Mouse (Mus musculus) adrenal gland, postnatal 0 days (tissue): Measurements from ENCODE around the gene Bpnt1. TPM values are rescaled to one million over a fixed set of nuclear protein-coding genes. Genes with fewer than 3 reads are reported as not detected.

ENCODE experiments used
- microRNA-seq: library from miRNA; unstranded; fragments of <30 nt; microRNA quantifications from one replicate; pipeline ENCODE4, GENCODE M21; 2016; ENCODE audit warnings: borderline replicate concordance; ENCODE audit not compliant: insufficient number of aligned reads
- polyA plus RNA-seq: library from polyadenylated mRNA; unstranded; fragments of >200 nt; fragmentation: Nextera tagmentation; extraction: Ambion mirVana; gene quantifications from 2 replicates; pipeline ENCODE4 v1.2.1, GENCODE M21; 2015

The Bpnt1 gene
- 29.2 and 43.8 TPM in 2 replicates for polyA plus RNA-seq

GRCm38 (mm10) chr1:185331983-185332430 lies at the start of gene Bpnt1:
Bpnt1 (plus strand) TSS chr1:185332149.

DNA sequence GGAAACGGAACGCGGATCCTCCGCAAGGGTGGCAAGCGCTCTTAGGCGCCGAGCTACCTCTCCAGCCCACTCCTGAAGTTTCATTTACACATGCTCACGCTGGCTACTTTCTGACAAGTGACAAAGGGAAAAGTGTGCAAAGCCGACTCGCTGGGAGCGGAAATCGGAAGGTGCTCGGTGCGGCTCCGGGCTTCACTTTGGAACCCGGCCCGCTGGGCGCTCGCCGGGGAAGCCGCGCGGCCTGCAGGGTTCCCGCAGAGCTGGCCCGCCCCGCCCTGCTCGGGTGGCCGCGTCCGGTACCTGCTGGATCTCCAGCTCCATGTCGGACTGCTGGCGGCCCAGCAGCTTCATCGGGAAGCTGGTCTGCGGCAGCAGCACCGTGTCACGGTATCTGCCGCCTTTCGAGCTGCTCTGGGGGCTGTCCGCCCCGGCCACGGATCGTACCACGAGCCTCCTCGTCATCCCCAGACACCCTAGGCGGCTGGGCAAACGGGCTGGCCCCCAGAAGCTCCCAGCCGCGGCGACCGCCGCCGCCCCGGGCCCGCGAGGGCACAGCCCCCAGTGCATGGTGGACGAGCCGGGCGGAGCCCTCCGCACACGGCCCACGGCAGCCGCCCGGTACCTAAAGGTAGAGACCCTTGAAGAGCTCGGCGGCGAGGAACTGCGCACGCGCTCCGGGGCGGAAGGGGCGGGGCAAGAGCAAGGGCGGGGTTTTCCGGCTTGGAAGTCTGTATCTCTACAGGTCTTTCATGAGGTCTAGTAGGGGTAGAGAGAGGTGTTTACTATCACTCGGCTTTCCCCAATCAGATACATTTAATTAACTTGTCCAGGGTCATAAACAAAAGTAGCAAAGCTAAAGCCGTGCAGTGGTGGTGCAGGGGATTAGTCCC lies 3.0 kb upstream of the Bpnt1 start, which contains the start of gene Iars2:
Iars2 (minus strand) TSS at position 676 of the 890 bp plus-strand sequence.

DNA sequence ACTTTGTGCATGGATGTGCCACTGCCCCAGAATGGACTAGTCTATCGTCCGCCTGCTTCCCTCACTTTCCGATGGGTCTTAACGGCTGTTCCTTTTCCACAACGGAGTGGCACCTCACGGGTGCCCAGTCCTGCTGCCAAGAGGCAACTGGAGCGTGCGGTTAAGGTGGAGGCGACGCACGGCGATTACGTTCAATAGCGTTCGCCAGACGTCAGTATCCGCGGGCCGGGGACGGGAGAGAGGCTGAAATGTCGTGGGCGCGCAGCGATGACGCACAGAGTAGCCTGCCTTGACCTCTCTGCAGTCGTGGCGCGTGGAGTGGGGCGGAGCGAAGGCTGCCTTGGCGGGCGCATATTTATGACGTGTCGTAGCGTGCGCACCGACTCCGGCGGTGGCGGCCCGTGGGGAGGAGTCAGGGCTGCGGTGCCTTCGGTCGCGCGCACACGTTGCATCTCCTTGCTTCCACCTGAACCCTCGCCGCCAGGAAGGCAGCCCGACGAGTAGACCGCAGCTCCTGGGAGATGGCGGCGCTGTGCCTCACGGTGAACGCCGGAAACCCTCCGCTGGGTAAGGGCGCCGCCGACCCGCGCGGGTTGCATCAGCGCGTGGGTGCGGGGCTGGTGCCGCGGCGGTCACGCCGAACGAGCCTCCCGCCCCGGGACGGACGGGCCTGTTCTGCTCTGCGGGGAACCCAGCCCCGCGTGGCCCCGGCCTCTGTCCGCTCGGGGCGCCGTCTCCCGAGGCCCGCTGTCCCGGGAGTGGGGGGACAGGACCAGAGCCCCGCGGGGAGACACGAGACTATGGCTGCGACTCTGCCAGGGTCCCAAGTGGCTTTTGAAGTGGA lies 30.9 kb downstream of the Bpnt1 start, which contains the start of gene Eprs:
Eprs (plus strand) TSS at position 368 of the 844 bp plus-strand sequence.

Small RNAs within 50 kb of the gene (microRNA-seq; reads per million reads assigned to microRNA genes)
- gene Mir194-1 (3.2 reads per million), gene Mir215 (27.7 reads per million, percentile 28 among the genes with 10 or more reads in this experiment)

Other genes starting within 250 kb of the Bpnt1 start
- gene Rab3gap2, start 128.0 kb upstream of the Bpnt1 start, polyA plus RNA-seq: 14.2 and 19.1 TPM in 2 replicates
- gene Iars2, start 2.8 kb upstream of the Bpnt1 start, polyA plus RNA-seq: 25.5 and 56.2 TPM in 2 replicates
- 53.7 and 77.0 TPM in 2 replicates for gene Eprs, start 30.9 kb downstream of the Bpnt1 start, polyA plus RNA-seq
- 0.30 and 0.54 TPM in 2 replicates for gene Slc30a10, start 122.7 kb downstream of the Bpnt1 start, polyA plus RNA-seq